Mouse (Mus musculus) forebrain, embryonic 16.5 days (tissue): ENCODE measurements around the gene Stk4. TPM values are rescaled to one million over a fixed set of nuclear protein-coding genes. Genes with fewer than 3 reads are reported as not detected.

Experiments used
- ATAC-seq: fragments of 200-750 bp; cut with Nextera tagmentation; 2 replicates; pipeline ENCODE4 v1.8.0; 2017; ENCODE audit warnings: mild to moderate bottlenecking, moderate library complexity
- H3K27ac ChIP-seq: fragments of 300-500 bp; sonication (generic); 2 replicates; pipeline ENCODE4 v1.5.1; 2014; ENCODE audit warnings: low read length, control low read depth
- H3K27me3 ChIP-seq: fragments of 300-500 bp; sonication (generic); replicated peaks from 2 replicates; pipeline ENCODE4 v1.6.1; 2014; ENCODE audit warnings: low read length; ENCODE audit not compliant: control insufficient read depth, insufficient read depth
- H3K36me3 ChIP-seq: fragments of 300-500 bp; sonication (generic); 2 replicates; pipeline ENCODE4 v1.6.1; 2014; ENCODE audit not compliant: control insufficient read depth, insufficient read depth
- H3K4me1 ChIP-seq: fragments of 300-500 bp; sonication (generic); replicated peaks from 2 replicates; pipeline ENCODE4 v1.6.1; 2014; ENCODE audit warnings: low read length; ENCODE audit not compliant: control insufficient read depth, insufficient read depth
- H3K4me2 ChIP-seq: fragments of 300-500 bp; sonication (generic); 2 replicates; pipeline ENCODE4 v1.6.1; 2014; ENCODE audit warnings: mild to moderate bottlenecking, low read length, control low read depth
- H3K4me3 ChIP-seq: fragments of 300-500 bp; sonication (generic); replicated peaks from 2 replicates; pipeline ENCODE4 v1.5.1; 2014; ENCODE audit warnings: mild to moderate bottlenecking, low read length, control low read depth
- H3K9ac ChIP-seq: fragments of 300-500 bp; sonication (generic); replicated peaks from 2 replicates; pipeline ENCODE4 v1.6.1; 2014; ENCODE audit warnings: low read depth, low read length, control low read depth
- H3K9me3 ChIP-seq: fragments of 300-500 bp; sonication (generic); 2 replicates; pipeline ENCODE4 v1.6.1; 2016; ENCODE audit warnings: low read length; ENCODE audit not compliant: control insufficient read depth
- WGBS: fragments of 180-500 bp; shearing (Covaris S2); extraction: QIAGEN DNeasy Blood & Tissue Kit; methylation state at CpG from one replicate; pipeline ENCODE4 v1.1.7; 2014; 5-methylcytosine and 5-hydroxymethylcytosine counted together
- polyA plus RNA-seq: library from polyadenylated mRNA; unstranded; fragments of >200 nt; fragmentation: Nextera tagmentation; extraction: Ambion mirVana; gene quantifications from 2 replicates; pipeline ENCODE4 v1.2.1, GENCODE M21; 2015

Stk4 gene
- polyA plus RNA-seq, 1 experiment from 2014 or later, result 31.3 TPM

GRCm38 (mm10) chr2:164111546-164111945 is 41.4 kb downstream of the Stk4 start:
- Histone ChIP-seq H3K27me3 (no peaks in the 10 kb centered on the region), H3K9me3 (no peaks in the 10 kb centered on the region), H3K4me1 (0 out of 2 replicates have a peak, but pooled peaks cover 3% of the 10 kb centered on the region), H3K27ac (no peak overlapping the region), H3K4me2 (no peak overlapping the region), H3K36me3 (no peaks in the 10 kb centered on the region), H3K9ac (no peak overlapping the region), H3K4me3 (no peak overlapping the region)
- WGBS, result 92% methylated on average over 8 of the region's 8 CpGs
- ATAC-seq, result no peak

- Histone ChIP-seq H3K9me3 (no peaks in the 10 kb centered on the region), H3K4me2 (no peak overlapping the region), H3K27me3 (no peaks in the 10 kb centered on the region), H3K9ac (no peak overlapping the region), H3K4me3 (no peak overlapping the region), H3K27ac (no peak overlapping the region), H3K4me1 (0 out of 2 replicates have a peak, but pooled peaks cover 3% of the 10 kb centered on the region), H3K36me3 (peaks cover 4% of the 10 kb centered on the region)
- 87% methylated on average over 6 of the region's 6 CpGs for WGBS
- ATAC-seq, result no peak
These were observed 43.9 kb downstream of the Stk4 start for GRCm38 (mm10) chr2:164114051-164114450.

GRCm38 (mm10) chr2:164115531-164115930 is 45.4 kb downstream of the Stk4 start:
- ATAC-seq, result no peak
- no peaks in the 10 kb centered on the region for H3K27me3 ChIP-seq
- no peak overlapping the region for H3K9ac ChIP-seq
- H3K36me3 ChIP-seq, result peaks cover 10% of the 10 kb centered on the region
- WGBS, result 84% methylated on average over 10 of the region's 10 CpGs
- no peak overlapping the region for H3K4me3 ChIP-seq
- no peaks in the 10 kb centered on the region for H3K9me3 ChIP-seq
- H3K27ac ChIP-seq, result no peak overlapping the region
- 0 out of 2 replicates have a peak, but pooled peaks cover 3% of the 10 kb centered on the region for H3K4me1 ChIP-seq
- no peak overlapping the region for H3K4me2 ChIP-seq

- 94% methylated on average over 6 of the region's 6 CpGs for WGBS
- Histone ChIP-seq H3K36me3 (peaks cover 12% of the 10 kb centered on the region), H3K27me3 (no peaks in the 10 kb centered on the region), H3K9me3 (no peaks in the 10 kb centered on the region), H3K4me3 (no peak overlapping the region), H3K9ac (no peak overlapping the region), H3K4me2 (no peak overlapping the region), H3K4me1 (0 out of 2 replicates have a peak, but pooled peaks cover 3% of the 10 kb centered on the region), H3K27ac (no peak overlapping the region)
- ATAC-seq, result no peak
These were observed 49.4 kb downstream of the Stk4 start for GRCm38 (mm10) chr2:164119503-164119902.

GRCm38 (mm10) chr2:164123169-164123766 is 53.1 kb downstream of the Stk4 start:
- no peak overlapping the region for H3K27ac ChIP-seq
- H3K9ac ChIP-seq, result no peak overlapping the region
- H3K4me3 ChIP-seq, result no peak overlapping the region
- H3K27me3 ChIP-seq, result no peaks in the 10 kb centered on the region
- no peaks in the 10 kb centered on the region for H3K9me3 ChIP-seq
- ATAC-seq, result no peak
- H3K4me1 ChIP-seq, result no peaks in the 10 kb centered on the region
- peaks cover 7% of the 10 kb centered on the region; the same call in 1 of the 2 replicates for H3K36me3 ChIP-seq
- no peak overlapping the region for H3K4me2 ChIP-seq
- 86% methylated on average over 5 of the region's 5 CpGs for WGBS

- Histone ChIP-seq H3K27ac (no peak overlapping the region), H3K27me3 (no peaks in the 10 kb centered on the region), H3K9ac (no peak overlapping the region), H3K4me1 (no peaks in the 10 kb centered on the region), H3K36me3 (peaks cover 2% of the 10 kb centered on the region; the same call in 1 of the 2 replicates), H3K9me3 (no peaks in the 10 kb centered on the region), H3K4me3 (no peak overlapping the region), H3K4me2 (no peak overlapping the region)
- 80% methylated on average over 13 of the region's 13 CpGs for WGBS
- no peak for ATAC-seq
These were observed 56.4 kb downstream of the Stk4 start for GRCm38 (mm10) chr2:164126533-164126955.

GRCm38 (mm10) chr2:164127297-164127696 is 57.2 kb downstream of the Stk4 start:
- Histone ChIP-seq H3K4me2 (no peak overlapping the region), H3K27me3 (no peaks in the 10 kb centered on the region), H3K27ac (no peak overlapping the region), H3K9me3 (no peaks in the 10 kb centered on the region), H3K9ac (no peak overlapping the region), H3K4me1 (no peaks in the 10 kb centered on the region), H3K36me3 (peaks cover 2% of the 10 kb centered on the region; the same call in 1 of the 2 replicates), H3K4me3 (no peak overlapping the region)
- WGBS, result 93% methylated on average over 2 of the region's 2 CpGs
- ATAC-seq, result no peak

GRCm38 (mm10) chr2:164128576-164129411 is 58.7 kb downstream of the Stk4 start:
- Histone ChIP-seq H3K9ac (no peak overlapping the region), H3K36me3 (no peaks in the 10 kb centered on the region; the same call in 1 of the 2 replicates)

GRCm38 (mm10) chr2:164131586-164131985 is 61.5 kb downstream of the Stk4 start:
- no peak overlapping the region for H3K9ac ChIP-seq
- no peaks in the 10 kb centered on the region for H3K4me1 ChIP-seq
- whole genome bisulfite sequencing, result 77% methylated on average over 1 of the region's 1 CpGs

More at GRCm38 (mm10) chr2:164128576-164129411, 58.7 kb downstream of the Stk4 start:
- Histone ChIP-seq H3K27ac (no peak overlapping the region), H3K27me3 (no peaks in the 10 kb centered on the region), H3K4me1 (no peaks in the 10 kb centered on the region), H3K4me3 (no peak overlapping the region), H3K9me3 (no peaks in the 10 kb centered on the region), H3K4me2 (no peak overlapping the region)
- no peak for ATAC-seq
- 92% methylated on average over 12 of the region's 12 CpGs for WGBS

More at GRCm38 (mm10) chr2:164131586-164131985, 61.5 kb downstream of the Stk4 start:
- H3K27ac ChIP-seq, result no peak overlapping the region
- no peak overlapping the region for H3K4me3 ChIP-seq
- no peaks in the 10 kb centered on the region for H3K27me3 ChIP-seq
- ATAC-seq, result no peak
- H3K36me3 ChIP-seq, result no peaks in the 10 kb centered on the region
- no peak overlapping the region for H3K4me2 ChIP-seq
- no peaks in the 10 kb centered on the region for H3K9me3 ChIP-seq
